Mouse (Mus musculus): Measurements from ENCODE around the gene Ackr3.

DNA sequence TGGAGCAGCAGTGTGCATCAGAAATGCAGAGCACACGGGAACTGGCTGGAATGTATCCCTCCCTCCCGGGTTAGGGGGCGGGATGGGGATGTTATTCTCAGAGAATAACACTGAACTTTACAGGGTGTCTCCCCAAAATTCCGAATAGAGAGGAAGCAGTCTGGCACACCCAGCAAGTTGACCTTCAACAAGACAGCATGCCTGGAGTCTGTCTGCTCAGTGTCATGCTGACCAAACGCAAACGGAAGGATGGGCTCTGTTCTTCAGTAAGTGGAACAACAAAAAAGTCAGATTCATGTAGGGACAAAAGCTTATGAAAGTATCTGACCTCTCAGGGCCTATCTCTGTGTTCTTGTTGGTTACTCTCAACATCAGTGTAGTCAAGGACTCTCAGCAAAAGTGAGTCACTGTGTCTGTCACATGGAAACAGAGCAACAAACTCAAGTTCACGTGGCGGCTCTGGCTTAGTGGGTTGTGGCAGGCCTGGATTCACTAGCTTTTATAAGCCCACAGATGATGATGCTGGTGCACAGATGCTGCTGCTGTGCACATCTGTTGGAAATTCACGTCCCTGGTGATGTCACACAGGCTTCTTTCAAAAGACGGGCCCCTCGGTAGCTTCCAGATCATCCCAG, 54.6 kb downstream of the Ackr3 start:
- TF ChIP-seq ELF1 (IDR thresholded peaks at IDR 0.05; ENCODE audit: low read depth, low read length), result no peak
- no peak for TF ChIP-seq CTCF (conservative IDR thresholded peaks at IDR 0.05 in 1 of 2, IDR thresholded peaks at IDR 0.05 in 1 of 2; ENCODE audit: low read depth in 2 of 2, low read length in 2 of 2)
- no peak for TF ChIP-seq BHLHE40 (IDR thresholded peaks at IDR 0.05; ENCODE audit: low read depth, low read length)
- no peak for TF ChIP-seq ETS1 (conservative IDR thresholded peaks at IDR 0.05; ENCODE audit: low read depth, low read length)
- no peak for TF ChIP-seq NELFE (IDR thresholded peaks at IDR 0.05; ENCODE audit: low read depth, low read length)
- no peak for TF ChIP-seq POLR2A (IDR thresholded peaks at IDR 0.05; ENCODE audit: low read depth, low read length)
- TF ChIP-seq ZC3H11A (IDR thresholded peaks at IDR 0.05; ENCODE audit: low read depth, low read length), result no peak
- no peak for TF ChIP-seq RCOR1 (conservative IDR thresholded peaks at IDR 0.05; ENCODE audit: low read depth, low read length)
- TF ChIP-seq PAX5 (IDR thresholded peaks at IDR 0.05; ENCODE audit: low read length), result no peak
- TF ChIP-seq HCFC1 (IDR thresholded peaks at IDR 0.05; ENCODE audit: low read depth, low read length), result no peak
- TF ChIP-seq MAFK (IDR thresholded peaks at IDR 0.05; ENCODE audit: insufficient replicate concordance, low read length), result no peak
- no peak for TF ChIP-seq TCF12 (IDR thresholded peaks at IDR 0.05; ENCODE audit: low read depth, low read length)
- TF ChIP-seq CHD1 (IDR thresholded peaks at IDR 0.05; ENCODE audit: low read depth, low read length), result no peak

Measured in CH12.LX (cell line).